Mouse (Mus musculus) intestine, postnatal 0 days (tissue): ENCODE measurements around the gene Ttll6. TPM values are rescaled to one million over a fixed set of nuclear protein-coding genes. Genes with fewer than 3 reads are reported as not detected.
A peak's percentile ranks its signal among the peaks of the same experiment; 100 is the strongest.

Experiments
- ATAC-seq: fragments of 200-750 bp; cut with Nextera tagmentation; 2 replicates; pipeline ENCODE4 v1.8.0; 2017; ENCODE audit warnings: mild to moderate bottlenecking, moderate TSS enrichment, moderate library complexity
- H3K27ac ChIP-seq: fragments of 300-500 bp; sonication (generic); 2 replicates; pipeline ENCODE4 v1.5.1; 2014; ENCODE audit warnings: mild to moderate bottlenecking, low read depth, low read length, moderate library complexity
- H3K27me3 ChIP-seq: fragments of 300-500 bp; sonication (generic); replicated peaks from 2 replicates; pipeline ENCODE4 v1.6.1; 2014; ENCODE audit warnings: low read length, mixed read lengths; ENCODE audit not compliant: control insufficient read depth, insufficient read depth
- H3K36me3 ChIP-seq: fragments of 300-500 bp; sonication (generic); 2 replicates; pipeline ENCODE4 v1.6.1; 2014; ENCODE audit warnings: mild to moderate bottlenecking, moderate library complexity; ENCODE audit not compliant: control insufficient read depth, insufficient read depth
- H3K4me1 ChIP-seq: fragments of 300-500 bp; sonication (generic); replicated peaks from 2 replicates; pipeline ENCODE4 v1.6.1; 2014; ENCODE audit warnings: antibody characterized with exemption, low read length, mixed read lengths; ENCODE audit not compliant: control insufficient read depth, insufficient read depth
- H3K4me2 ChIP-seq: fragments of 300-500 bp; sonication (generic); replicated peaks from 2 replicates; pipeline ENCODE4 v1.6.1; 2014; ENCODE audit warnings: low read depth, mild to moderate bottlenecking, moderate library complexity
- H3K4me3 ChIP-seq: fragments of 300-500 bp; sonication (generic); 2 replicates; pipeline ENCODE4 v1.5.1; 2014; ENCODE audit warnings: low read depth, low read length
- H3K9ac ChIP-seq: fragments of 300-500 bp; sonication (generic); 2 replicates; pipeline ENCODE4 v1.6.1; 2014; ENCODE audit warnings: mild to moderate bottlenecking, low read depth, low read length
- H3K9me3 ChIP-seq: fragments of 300-500 bp; sonication (generic); 2 replicates; pipeline ENCODE4 v1.6.1; 2016; ENCODE audit warnings: mixed run types; ENCODE audit not compliant: control insufficient read depth
- CTCF ChIP-seq: sonication (generic); IDR thresholded peaks from 2 replicates; pipeline ENCODE4 v1.5.1; 2016; ENCODE audit warnings: low read depth, mild to moderate bottlenecking, control low read depth, antibody characterized with exemption, moderate library complexity
- WGBS: fragments of 180-500 bp; shearing (Covaris S2); extraction: QIAGEN DNeasy Blood & Tissue Kit; methylation state at CpG from one replicate; pipeline ENCODE4 v1.1.7; 2014; 5-methylcytosine and 5-hydroxymethylcytosine counted together
- polyA plus RNA-seq: library from polyadenylated mRNA; unstranded; fragments of >200 nt; fragmentation: Nextera tagmentation; extraction: Ambion mirVana; gene quantifications from 2 replicates; pipeline ENCODE4 v1.2.1, GENCODE M21; 2015

The Ttll6 gene
- polyA plus RNA-seq, 1 experiment from 2014 or later, result 0.10 TPM

DNA sequence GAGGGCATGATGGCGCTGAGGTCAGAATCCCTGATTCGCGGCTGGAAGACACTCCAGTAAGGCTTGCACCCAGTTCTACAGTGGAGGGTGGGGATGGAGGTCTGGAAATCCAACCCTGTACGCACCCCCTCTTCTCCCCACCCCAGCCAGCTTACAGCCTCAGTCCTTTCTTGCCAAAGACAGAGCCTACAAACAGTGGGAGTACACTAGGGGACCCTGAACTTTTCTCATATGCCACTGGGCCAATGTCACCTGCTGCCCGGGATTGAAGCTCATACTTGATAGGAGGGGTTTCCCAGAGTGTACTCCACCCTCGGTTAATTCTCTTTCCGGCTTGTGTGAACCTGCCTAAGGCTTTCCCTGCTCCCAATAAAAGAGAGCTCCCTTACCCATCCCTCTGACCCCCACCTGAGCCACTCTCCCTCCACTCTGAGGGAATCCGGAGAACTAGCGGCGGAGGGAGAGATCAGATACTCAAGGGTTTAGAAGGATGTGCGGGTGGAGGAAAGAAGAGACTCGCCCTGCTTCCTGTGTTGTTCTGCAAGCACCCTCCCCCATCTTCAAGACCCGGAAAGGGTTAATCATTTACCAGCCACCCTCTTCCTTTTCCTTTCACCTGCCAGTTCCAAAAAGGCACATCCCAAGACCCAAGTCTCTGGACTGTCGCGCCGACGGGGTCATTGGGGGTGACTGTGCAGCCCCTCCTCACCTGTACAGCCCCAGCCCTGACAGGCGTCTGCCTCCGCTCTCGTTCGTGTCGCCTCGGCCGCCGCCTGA, 39.1 kb downstream of the Ttll6 start:
- no peak overlapping the region for H3K27ac ChIP-seq
- H3K4me3 ChIP-seq, result peak overlapping the region; percentile 26
- no peaks in the 10 kb centered on the region for H3K36me3 ChIP-seq
- TF ChIP-seq CTCF, result no peak
- H3K9me3 ChIP-seq, result no peaks in the 10 kb centered on the region
- 2% methylated on average over 25 of the region's 25 CpGs for WGBS
- H3K4me1 ChIP-seq, result no peaks in the 10 kb centered on the region
- H3K9ac ChIP-seq, result no peak overlapping the region
- peaks cover 98% of the 10 kb centered on the region for H3K27me3 ChIP-seq
- no peak for ATAC-seq
- H3K4me2 ChIP-seq, result peak overlapping the region; percentile 37; the same call in 1 of the 2 replicates

GRCm38 (mm10) chr11:96173288-96173840, 39.8 kb downstream of the Ttll6 start:
- Histone ChIP-seq H3K36me3 (no peaks in the 10 kb centered on the region), H3K27ac (no peak overlapping the region), H3K9me3 (no peaks in the 10 kb centered on the region), H3K27me3 (peaks cover 98% of the 10 kb centered on the region), H3K4me2 (peak overlapping the region; percentile 37; the same call in 1 of the 2 replicates), H3K9ac (no peak overlapping the region), H3K4me1 (no peaks in the 10 kb centered on the region), H3K4me3 (peak overlapping the region; percentile 26)
- no peak for ATAC-seq
- TF ChIP-seq CTCF, result no peak
- WGBS, result 2% methylated on average over 16 of the region's 16 CpGs

GRCm38 (mm10) chr11:96174881-96175280, 41.3 kb downstream of the Ttll6 start:
- H3K4me2 ChIP-seq, result no peak overlapping the region
- no peak overlapping the region for H3K27ac ChIP-seq
- H3K36me3 ChIP-seq, result no peaks in the 10 kb centered on the region
- H3K9me3 ChIP-seq, result no peaks in the 10 kb centered on the region
- peaks cover 98% of the 10 kb centered on the region for H3K27me3 ChIP-seq
- no peak for ATAC-seq
- no peaks in the 10 kb centered on the region for H3K4me1 ChIP-seq
- TF ChIP-seq CTCF, result no peak
- H3K4me3 ChIP-seq, result no peak overlapping the region
- 8% methylated on average over 6 of the region's 6 CpGs for WGBS
- no peak overlapping the region for H3K9ac ChIP-seq

DNA sequence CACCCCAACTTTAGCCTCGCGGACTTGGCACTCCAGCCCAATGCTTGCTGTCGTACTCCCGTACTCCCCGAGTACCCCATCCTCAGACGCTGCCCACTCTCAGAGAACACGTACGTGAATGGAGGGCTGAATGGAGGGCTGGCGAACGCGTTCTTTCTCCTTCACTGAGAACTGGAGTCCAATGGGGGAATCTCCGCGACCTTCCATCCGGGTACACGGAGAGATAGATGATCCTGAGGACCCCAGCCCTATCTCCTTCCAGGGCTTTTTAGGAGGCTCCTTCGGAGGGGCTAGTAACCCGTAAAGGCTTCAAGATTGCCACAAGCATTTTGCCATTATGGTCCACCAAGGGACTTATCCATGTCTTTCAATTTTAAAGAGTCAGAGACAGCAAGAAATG, 41.9 kb downstream of the Ttll6 start:
- Histone ChIP-seq H3K27ac (no peak overlapping the region), H3K27me3 (peaks cover 98% of the 10 kb centered on the region), H3K9ac (no peak overlapping the region), H3K9me3 (no peaks in the 10 kb centered on the region), H3K36me3 (no peaks in the 10 kb centered on the region), H3K4me3 (no peak overlapping the region), H3K4me2 (no peak overlapping the region), H3K4me1 (no peaks in the 10 kb centered on the region)
- TF ChIP-seq CTCF, result no peak
- no peak for ATAC-seq
- 4% methylated on average over 17 of the region's 17 CpGs for WGBS

DNA sequence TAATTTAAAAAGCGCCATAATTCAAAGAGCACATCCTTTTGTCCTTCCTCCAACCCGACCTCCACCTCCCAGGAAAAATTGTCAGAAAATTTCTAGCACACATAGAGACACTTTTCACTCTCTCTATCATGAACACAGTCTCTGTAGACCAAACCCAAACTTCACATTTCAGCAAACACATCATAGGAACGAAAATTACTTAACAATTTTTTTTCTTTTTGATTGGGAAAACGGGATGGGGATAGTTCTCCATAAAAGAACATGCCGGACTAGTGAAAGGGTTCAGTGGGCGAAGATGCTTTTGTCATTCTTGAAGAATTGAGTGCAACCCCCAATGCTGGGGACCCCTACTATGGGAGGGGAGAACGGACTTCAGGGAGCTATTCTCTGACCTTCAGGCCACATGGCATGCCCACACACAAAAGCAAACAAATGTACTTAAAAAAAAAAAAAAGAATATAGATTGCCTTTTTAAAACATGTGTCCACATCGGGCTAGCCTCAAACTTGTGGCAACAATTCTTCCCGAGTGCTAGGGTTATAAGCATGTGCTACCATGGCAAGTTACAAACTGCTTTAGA, 42.5 kb downstream of the Ttll6 start:
- H3K9ac ChIP-seq, result no peak overlapping the region
- no peak for TF ChIP-seq CTCF
- H3K36me3 ChIP-seq, result no peaks in the 10 kb centered on the region
- H3K4me2 ChIP-seq, result no peak overlapping the region
- H3K27me3 ChIP-seq, result peaks cover 98% of the 10 kb centered on the region
- no peak overlapping the region for H3K27ac ChIP-seq
- 4% methylated on average over 9 of the region's 9 CpGs for WGBS
- H3K9me3 ChIP-seq, result no peaks in the 10 kb centered on the region
- no peak for ATAC-seq
- H3K4me3 ChIP-seq, result no peak overlapping the region
- H3K4me1 ChIP-seq, result no peaks in the 10 kb centered on the region

- no peaks in the 10 kb centered on the region for H3K4me1 ChIP-seq
- TF ChIP-seq CTCF, result no peak
- no peak overlapping the region for H3K27ac ChIP-seq
- no peak overlapping the region for H3K4me3 ChIP-seq
- no peaks in the 10 kb centered on the region for H3K36me3 ChIP-seq
- no peaks in the 10 kb centered on the region for H3K9me3 ChIP-seq
- H3K9ac ChIP-seq, result no peak overlapping the region
- H3K27me3 ChIP-seq, result peaks cover 98% of the 10 kb centered on the region
- no peak overlapping the region for H3K4me2 ChIP-seq
- ATAC-seq, result no peak
- WGBS, result 3% methylated on average over 10 of the region's 10 CpGs
These were observed 43.3 kb downstream of the Ttll6 start for GRCm38 (mm10) chr11:96176841-96177240.
